Mouse (Mus musculus) heart, adult 18-20 months (tissue): ENCODE measurements around the gene Pkig. TPM values are rescaled to one million over a fixed set of nuclear protein-coding genes. Genes with fewer than 3 reads are reported as not detected.
A peak's percentile ranks its signal among the peaks of the same experiment; 100 is the strongest.

Source experiments
- DNase-seq, 2 experiments: peaks; one replicate each; pipeline ENCODE4 v3.0.0; 2021 to 2022; ENCODE audit warnings: mixed read lengths in 1 of 2
- total RNA-seq, 2 experiments: library from RNA; stranded (reverse); gene quantifications; 2 replicates each; pipeline ENCODE4 v1.2.3; 2021

The Pkig gene
- total RNA-seq, 2 experiments from 2014 or later, result 219 to 232 TPM

GRCm38 (mm10) chr2:163708763-163709250 lies 50.6 kb downstream of the Pkig start:
- DNase-seq, result no peak

- DNase-seq, result no peak
These were observed 51.8 kb downstream of the Pkig start for GRCm38 (mm10) chr2:163710000-163710399.

DNA sequence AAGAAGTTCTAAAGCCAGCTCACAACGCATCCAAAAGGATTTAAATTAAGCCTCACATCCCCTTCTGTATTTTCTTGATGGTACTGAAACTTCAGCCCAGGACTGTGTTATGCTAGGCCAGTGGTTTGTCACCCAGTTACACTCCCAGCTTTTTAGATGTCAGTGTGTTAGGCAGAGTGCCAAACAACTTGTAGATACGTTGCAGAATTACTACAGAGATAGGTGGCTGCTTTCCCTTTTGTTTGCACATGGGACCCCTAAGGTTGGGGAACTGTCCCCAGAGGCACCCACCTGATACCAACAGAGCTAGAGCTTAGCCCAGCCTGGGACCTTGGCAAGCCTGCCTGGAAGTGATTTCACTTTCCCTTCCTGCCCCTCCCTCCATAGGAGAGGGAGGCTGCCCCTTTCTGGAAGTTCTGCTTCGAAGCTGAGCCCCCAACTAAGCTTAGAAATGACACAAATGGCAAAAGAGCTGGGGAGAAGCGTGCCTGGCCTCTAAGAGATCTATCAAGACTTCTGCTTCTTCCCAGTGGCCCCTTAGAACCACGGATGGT lies 52.5 kb downstream of the Pkig start:
- peak; percentile 70 to 84 for DNase-seq

GRCm38 (mm10) chr2:163711368-163711868 lies 53.2 kb downstream of the Pkig start:
- DNase-seq, result peak in 1 of 2 experiments; percentile 49

- DNase-seq, result no peak
These were observed 54.3 kb downstream of the Pkig start for GRCm38 (mm10) chr2:163712473-163712872.

DNA sequence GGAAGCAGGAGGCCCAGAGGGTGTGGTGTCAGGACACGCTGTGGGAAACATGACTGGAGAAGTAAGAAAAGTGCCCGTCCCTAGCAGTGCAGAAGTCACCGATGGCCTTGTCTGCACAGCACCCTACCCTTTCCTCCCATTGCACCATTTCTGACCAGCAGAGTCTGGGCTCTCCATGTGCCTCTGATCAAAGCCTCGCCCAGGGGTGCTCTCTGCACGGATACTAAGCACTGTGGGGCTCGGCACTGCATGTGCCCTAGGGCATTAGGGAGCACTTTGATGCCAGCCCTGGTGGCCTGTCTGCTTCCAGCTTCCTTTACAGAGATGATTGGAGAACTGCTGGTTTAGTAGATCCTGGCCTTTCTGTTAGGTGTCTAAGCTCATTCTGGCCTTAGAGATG lies 54.7 kb downstream of the Pkig start:
- DNase-seq, result no peak

GRCm38 (mm10) chr2:163713340-163713739 lies 55.2 kb downstream of the Pkig start:
- peak in 1 of 2 experiments; percentile 57 for DNase-seq

GRCm38 (mm10) chr2:163716448-163716847 lies 58.3 kb downstream of the Pkig start:
- DNase-seq, result peak; percentile 56 to 76

DNA sequence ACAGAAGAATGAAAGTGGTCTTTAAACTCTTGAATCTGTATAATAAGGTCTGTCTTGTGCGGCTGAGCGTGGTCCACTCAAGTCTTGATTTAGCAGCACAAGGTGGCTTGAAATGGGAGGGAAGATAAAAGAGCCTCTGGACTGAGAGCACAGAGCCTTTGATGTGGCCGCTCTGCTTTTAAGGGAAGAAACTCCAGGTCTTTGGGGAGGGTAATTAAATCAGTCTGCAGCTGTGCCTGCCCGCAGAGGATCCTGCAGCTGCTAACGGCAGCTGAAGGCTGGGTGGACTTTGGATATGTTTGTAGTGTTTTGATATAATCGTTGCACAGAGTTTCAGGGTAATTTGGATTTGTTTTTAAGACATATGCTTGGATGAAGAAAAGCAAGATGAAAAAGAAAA lies 58.7 kb downstream of the Pkig start:
- no peak for DNase-seq

- peak in 1 of 2 experiments; percentile 36 for DNase-seq
These were observed 60.3 kb downstream of the Pkig start for GRCm38 (mm10) chr2:163718526-163718925.

- DNase-seq, result peak; percentile 80 to 93
These were observed 60.9 kb downstream of the Pkig start for GRCm38 (mm10) chr2:163718951-163719603.

DNA sequence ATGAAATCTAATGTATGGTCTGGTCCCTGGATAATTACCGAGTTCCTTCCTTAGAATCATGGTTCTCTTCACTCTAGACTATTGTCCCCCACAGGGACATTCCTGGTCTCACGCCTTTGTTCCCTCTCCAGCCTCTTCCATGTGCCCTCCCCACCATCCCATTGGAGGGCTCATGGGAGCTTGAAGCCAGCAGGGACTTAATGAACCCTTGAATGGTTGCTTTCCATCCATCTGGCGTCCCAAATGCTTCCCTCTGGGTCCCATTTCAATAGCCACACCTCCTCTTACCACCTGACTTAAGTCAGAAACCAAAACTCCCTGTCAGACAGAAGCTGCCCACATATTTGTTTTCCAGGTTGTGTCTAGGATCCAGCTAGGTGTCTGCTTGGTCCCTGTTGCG lies 61.4 kb downstream of the Pkig start:
- DNase-seq, result peak in 1 of 2 experiments; percentile 43

DNA sequence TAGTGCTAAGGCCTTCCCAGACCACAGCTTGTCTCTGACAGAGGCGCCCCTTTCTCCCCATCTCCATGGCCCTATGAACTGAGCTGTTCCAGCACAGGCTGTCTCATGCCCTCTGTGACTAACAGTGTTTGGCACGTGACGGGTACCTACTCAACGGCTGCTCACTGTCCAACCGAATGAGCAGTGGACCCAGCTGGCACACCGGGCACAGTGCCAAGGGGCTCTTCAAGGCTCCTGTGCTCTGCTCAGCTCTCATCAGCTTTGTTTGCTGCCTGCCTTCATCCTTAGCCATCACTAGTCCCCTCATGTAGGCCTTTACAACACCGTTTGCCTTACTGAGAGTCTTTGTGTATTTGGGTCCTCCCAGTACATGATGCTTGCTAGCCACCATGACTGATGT lies 64.4 kb downstream of the Pkig start:
- DNase-seq, result no peak

DNA sequence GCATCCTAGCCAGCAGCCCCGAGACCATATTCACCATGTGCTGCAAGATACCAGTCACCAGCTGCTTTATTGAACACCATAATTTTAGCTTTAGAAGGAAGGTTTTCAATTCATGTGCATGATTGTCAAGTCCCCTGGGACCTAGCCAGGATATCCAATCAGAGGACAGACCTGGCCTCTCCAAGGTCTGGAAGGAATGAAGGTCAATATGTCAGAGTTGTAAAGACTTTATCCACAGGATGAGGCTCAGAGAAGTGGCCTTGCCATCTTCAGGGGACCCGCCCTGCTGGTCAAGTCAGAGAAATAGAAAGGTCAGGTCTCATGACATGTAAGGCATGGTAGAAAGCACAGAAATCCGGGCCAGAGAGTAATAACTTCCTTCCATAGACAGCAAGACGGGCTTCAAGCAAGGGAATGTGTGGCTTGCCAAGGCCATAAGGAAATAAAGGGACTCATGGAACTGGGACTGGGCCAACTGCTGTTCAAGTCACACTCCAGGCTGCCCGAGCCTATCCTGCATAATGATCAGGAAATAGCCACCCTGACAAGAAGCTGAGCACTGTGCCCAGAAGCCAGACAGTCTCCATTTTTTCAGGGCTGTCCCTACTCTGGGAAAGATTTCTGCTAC lies 68.7 kb downstream of the Pkig start:
- DNase-seq, result no peak

DNA sequence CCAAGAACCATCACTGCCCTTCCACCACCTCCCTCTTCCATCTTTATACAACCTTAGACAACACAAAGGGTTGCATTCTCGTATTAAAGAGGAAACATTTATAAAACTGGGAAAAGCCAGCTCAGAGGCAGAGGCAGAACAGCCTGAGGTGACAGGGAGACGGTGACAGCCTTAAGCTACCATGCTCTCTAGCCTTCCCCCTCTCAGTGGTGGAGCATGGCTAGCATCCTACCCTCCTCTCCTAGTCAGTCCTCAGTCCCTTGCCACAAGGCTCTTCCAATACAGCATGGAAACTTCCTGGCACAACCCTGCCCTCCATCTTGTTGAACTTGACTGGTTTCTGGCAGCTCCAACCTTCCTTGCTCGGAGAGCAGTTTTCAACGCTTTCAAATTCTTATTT lies 70.1 kb downstream of the Pkig start:
- DNase-seq, result no peak

- no peak for DNase-seq
These were observed 73.8 kb downstream of the Pkig start for GRCm38 (mm10) chr2:163732021-163732420.

- DNase-seq, result no peak
These were observed 77.0 kb downstream of the Pkig start for GRCm38 (mm10) chr2:163735163-163735562.

GRCm38 (mm10) chr2:163735980-163736379 lies 77.8 kb downstream of the Pkig start:
- DNase-seq, result peak; percentile 71 to 90

DNA sequence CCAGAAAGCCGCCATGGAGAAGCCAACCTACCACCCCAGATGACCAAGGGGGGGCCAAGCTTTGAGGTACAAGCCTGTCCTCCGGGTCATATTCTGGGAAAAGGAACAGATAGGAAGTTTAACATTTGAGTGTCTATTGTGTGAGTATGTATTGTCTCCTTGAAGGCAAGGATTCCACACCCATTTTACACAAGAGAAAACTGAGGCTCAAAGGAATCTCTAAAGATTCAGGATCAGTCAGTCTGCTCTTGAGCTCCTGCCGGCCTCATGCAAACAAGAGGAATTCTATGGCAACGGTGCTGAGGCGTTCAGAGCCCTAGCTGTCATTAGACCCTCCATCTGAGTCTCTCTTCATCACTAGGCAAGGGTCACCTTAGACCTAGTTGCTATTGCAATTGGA lies 84.5 kb downstream of the Pkig start:
- DNase-seq, result no peak

DNA sequence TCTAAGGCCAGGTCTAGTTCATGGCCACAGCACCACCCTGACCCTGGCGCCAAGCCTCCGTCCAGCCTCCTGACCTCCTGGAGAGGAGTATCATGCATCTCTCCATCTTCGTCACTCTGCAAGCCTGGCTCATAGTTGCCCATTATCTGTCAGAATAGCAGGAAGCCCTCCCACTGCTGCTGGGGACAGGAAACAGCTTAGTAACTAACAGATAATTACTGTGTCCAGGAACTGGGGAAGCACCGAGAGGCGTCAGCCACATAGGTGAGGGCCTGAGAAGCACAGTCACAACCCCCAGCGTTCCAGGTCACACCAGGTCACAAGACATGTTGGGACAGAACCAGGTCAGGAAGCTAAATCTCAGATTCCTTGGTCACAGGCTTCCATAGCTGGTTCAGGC lies 85.2 kb downstream of the Pkig start:
- DNase-seq, result no peak

GRCm38 (mm10) chr2:163744801-163745570 lies 86.8 kb downstream of the Pkig start:
- no peak for DNase-seq
